Mouse (Mus musculus): ENCODE results near the gene Obp2b.
A peak's percentile ranks its signal among the peaks of the same experiment; 100 is the strongest.

The Obp2b gene

GRCm38 (mm10) chr2:25779076-25779475, 42.3 kb downstream of the Obp2b start:
- DNase-seq (ENCODE audit: low spot score): no peak

- DNase-seq (ENCODE audit: low spot score): no peak
These were observed 44.1 kb downstream of the Obp2b start for GRCm38 (mm10) chr2:25780921-25781320.

GRCm38 (mm10) chr2:25781957-25782356, 45.1 kb downstream of the Obp2b start, which contains the start of gene Gm13539:
Gm13539 (plus strand) TSS chr2:25782257.
- DNase-seq (ENCODE audit: low spot score): no peak

GRCm38 (mm10) chr2:25785573-25786322, 48.9 kb downstream of the Obp2b start:
- DNase-seq (ENCODE audit: low spot score): no peak

GRCm38 (mm10) chr2:25789092-25789491, 52.3 kb downstream of the Obp2b start:
- DNase-seq (ENCODE audit: low spot score): peak; percentile 58
